Mouse (Mus musculus) heart, adult 2 months (tissue): ENCODE data around the gene Ufl1. TPM values are rescaled to one million over a fixed set of nuclear protein-coding genes. Genes with fewer than 3 reads are reported as not detected.
"Not testable (repeated sequence)": the region's sequence is repeated elsewhere in the genome, so short reads cannot be mapped to it uniquely, and the experiment has no call there.

Experiments
- DNase-seq, 2 experiments: peaks; one replicate each; pipeline ENCODE4 v3.0.0; 2021
- H3K27ac ChIP-seq: fragments of 200-600 bp; 2 replicates; pipeline ENCODE4 v1.8.1; 2022
- H3K27me3 ChIP-seq: fragments of 200-500 bp; 2 replicates; pipeline ENCODE4 v1.6.1; 2012; ENCODE audit warnings: mild to moderate bottlenecking, low read length, inconsistent platforms, mixed read lengths; ENCODE audit not compliant: control insufficient read depth, insufficient read depth
- H3K36me3 ChIP-seq: fragments of 200-500 bp; 2 replicates; pipeline ENCODE4 v1.6.1; 2012; ENCODE audit warnings: low read length, inconsistent platforms; ENCODE audit not compliant: control insufficient read depth, insufficient read depth
- H3K4me1 ChIP-seq: fragments of 200-500 bp; 2 replicates; pipeline ENCODE4 v1.6.1; 2011; ENCODE audit warnings: low read length; ENCODE audit not compliant: control insufficient read depth, insufficient read depth
- H3K4me3 ChIP-seq: fragments of 200-600 bp; 2 replicates; pipeline ENCODE4 v1.8.1; 2022
- H3K79me2 ChIP-seq: fragments of 200-500 bp; replicated peaks from 2 replicates; pipeline ENCODE4 v1.6.1; 2012; ENCODE audit warnings: mild to moderate bottlenecking, inconsistent platforms, low read length, moderate library complexity, mixed read lengths; ENCODE audit not compliant: control insufficient read depth, insufficient read depth
- H3K9ac ChIP-seq: fragments of 200-500 bp; 2 replicates; pipeline ENCODE4 v1.6.1; 2012; ENCODE audit warnings: low read depth, mild to moderate bottlenecking, control low read depth, inconsistent platforms, low read length, mixed read lengths
- CTCF ChIP-seq: fragments of 200-600 bp; IDR thresholded peaks from 2 replicates; pipeline ENCODE4 v1.8.1; 2022; ENCODE audit warnings: antibody characterized with exemption, mild to moderate bottlenecking, moderate library complexity
- EP300 ChIP-seq: fragments of 200-500 bp; IDR thresholded peaks from 2 replicates; pipeline ENCODE4 v1.6.1; 2011; ENCODE audit warnings: low read depth, low read length, control low read depth; ENCODE audit not compliant: insufficient read depth
- POLR2A ChIP-seq: fragments of 200-500 bp; IDR thresholded peaks from 2 replicates; pipeline ENCODE4 v1.6.1; 2011; ENCODE audit warnings: mild to moderate bottlenecking, low read depth, low read length, control low read depth; ENCODE audit not compliant: insufficient read depth
- WGBS: fragments of 180-500 bp; shearing (Covaris S2); methylation state at CpG from one replicate; pipeline ENCODE4 v1.1.7; 2018; 5-methylcytosine and 5-hydroxymethylcytosine counted together
- intact Hi-C: fragments of 180-260 bp; cut with DNase I; formaldehyde crosslinking; loops from one replicate; pipeline ENCODE4 v1.15.1; 2025
- polyA plus RNA-seq: library from polyadenylated mRNA; depleted of rRNA; stranded (reverse); fragments of >200 nt; gene quantifications from 2 replicates; pipeline ENCODE4 v1.2.3, GENCODE M21; 2012
- total RNA-seq, 2 experiments: library from RNA; stranded (reverse); gene quantifications; 2 replicates each; pipeline ENCODE4 v1.2.3; 2021

The Ufl1 gene
- total and polyA plus RNA-seq, 3 experiments = 5.6 to 31.1 (median 28.2) TPM

DNA sequence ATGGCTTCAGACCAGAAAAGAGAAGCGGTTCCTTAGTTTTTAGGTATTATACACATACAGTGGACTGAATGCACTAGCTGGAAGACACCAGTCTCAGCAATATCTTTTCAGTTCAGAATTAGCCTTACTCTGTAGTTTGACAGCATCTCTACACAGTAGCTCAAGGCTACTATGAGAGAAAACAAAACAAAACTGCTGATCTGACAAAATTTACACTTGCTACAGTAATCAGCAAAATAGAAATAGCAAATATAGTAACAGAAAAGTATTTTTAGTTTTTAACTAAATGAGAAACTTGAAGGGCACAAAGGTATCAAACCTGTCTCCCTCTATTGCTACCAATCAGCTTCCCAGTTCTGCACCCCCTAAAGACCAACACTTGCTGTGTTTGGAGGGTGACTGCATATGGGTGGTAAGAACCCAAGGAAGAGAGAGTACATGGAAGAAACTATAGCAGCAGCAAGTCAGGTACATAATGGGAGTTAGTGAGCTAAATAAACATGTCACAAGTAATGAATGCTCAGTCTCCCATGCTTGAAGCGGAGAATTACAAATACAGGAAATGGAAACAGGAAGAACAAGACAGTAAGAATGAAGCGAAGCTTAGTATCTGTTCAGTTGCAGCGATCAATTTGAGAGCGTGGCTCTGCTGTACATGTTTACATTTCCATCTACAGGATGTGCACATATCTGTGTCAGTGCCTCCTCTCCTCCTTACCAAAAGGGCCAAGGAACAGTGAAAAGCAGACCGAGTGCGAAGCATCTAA is 8.6 kb downstream of the Ufl1 start:
- intact Hi-C loops = no loop called here
- Histone ChIP-seq H3K27ac (no peak overlapping the region), H3K79me2 (no peaks in the 10 kb centered on the region), H3K36me3 (peaks cover 17% of the 10 kb centered on the region), H3K9ac (no peak overlapping the region), H3K4me3 (no peak overlapping the region), H3K4me1 (no peaks in the 10 kb centered on the region), H3K27me3 (no peaks in the 10 kb centered on the region)
- DNase-seq = no peak
- no peak for TF ChIP-seq EP300
- no peak for TF ChIP-seq CTCF
- TF ChIP-seq POLR2A = no peak
- WGBS = 62% methylated on average over 7 of the region's 7 CpGs

DNA sequence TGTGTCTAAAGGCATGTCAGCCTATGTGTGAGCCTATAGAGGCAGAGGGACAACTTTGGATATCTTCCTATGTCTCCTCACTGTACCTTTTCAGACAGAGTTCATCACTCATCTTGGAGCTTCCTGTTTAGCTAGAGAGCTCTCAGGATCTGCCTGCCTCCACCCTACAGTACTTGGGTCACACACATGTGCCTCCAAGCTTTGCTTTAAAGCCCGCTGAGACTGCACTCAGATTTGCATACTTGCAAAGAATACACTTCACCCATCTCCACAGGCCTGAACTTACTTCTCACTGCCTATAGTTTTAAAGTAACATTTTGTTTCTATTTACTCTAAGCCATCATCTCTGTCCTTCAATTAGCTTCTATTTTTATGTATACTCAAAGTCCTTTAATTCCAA is 9.7 kb downstream of the Ufl1 start:
- H3K4me1 ChIP-seq = no peaks in the 10 kb centered on the region
- no peak overlapping the region for H3K9ac ChIP-seq
- H3K4me3 ChIP-seq = no peak overlapping the region
- 83% methylated on average over 1 of the region's 1 CpGs for WGBS
- no peak overlapping the region for H3K27ac ChIP-seq
- intact Hi-C loops = no loop called here
- no peaks in the 10 kb centered on the region for H3K79me2 ChIP-seq
- TF ChIP-seq CTCF = no peak
- TF ChIP-seq POLR2A = no peak
- TF ChIP-seq EP300 = no peak
- H3K36me3 ChIP-seq = peaks cover 13% of the 10 kb centered on the region
- DNase-seq = no peak
- no peaks in the 10 kb centered on the region for H3K27me3 ChIP-seq

DNA sequence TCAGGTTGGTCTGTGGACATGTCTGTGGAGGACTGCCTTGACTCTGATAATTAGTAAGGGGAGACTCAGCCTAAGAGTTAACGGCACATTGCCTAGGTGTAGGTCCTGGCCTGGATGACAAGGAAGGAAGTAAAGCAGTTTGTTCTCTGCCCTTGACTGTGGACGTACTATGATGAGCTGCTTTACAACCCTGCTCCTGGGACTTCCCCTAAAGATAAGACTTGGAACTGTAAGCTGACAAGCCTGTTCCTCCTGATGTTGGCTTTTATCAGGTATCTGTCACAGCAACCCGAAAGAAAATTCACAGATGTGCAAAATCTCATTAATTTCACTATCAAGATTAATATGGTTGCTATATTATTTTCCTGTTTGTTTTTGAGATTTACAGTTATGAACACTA is 14.5 kb downstream of the Ufl1 start:
- Histone ChIP-seq H3K79me2 (no peaks in the 10 kb centered on the region), H3K4me1 (no peaks in the 10 kb centered on the region), H3K36me3 (peaks cover 3% of the 10 kb centered on the region; the same call in 1 of the 2 replicates), H3K27ac (no peak overlapping the region), H3K27me3 (no peaks in the 10 kb centered on the region), H3K4me3 (no peak overlapping the region), H3K9ac (no peak overlapping the region)
- TF ChIP-seq POLR2A (no peak), EP300 (no peak), CTCF (no peak)
- intact Hi-C loops = no loop called here
- WGBS = 45% methylated on average over 3 of the region's 3 CpGs
- DNase-seq = no peak

DNA sequence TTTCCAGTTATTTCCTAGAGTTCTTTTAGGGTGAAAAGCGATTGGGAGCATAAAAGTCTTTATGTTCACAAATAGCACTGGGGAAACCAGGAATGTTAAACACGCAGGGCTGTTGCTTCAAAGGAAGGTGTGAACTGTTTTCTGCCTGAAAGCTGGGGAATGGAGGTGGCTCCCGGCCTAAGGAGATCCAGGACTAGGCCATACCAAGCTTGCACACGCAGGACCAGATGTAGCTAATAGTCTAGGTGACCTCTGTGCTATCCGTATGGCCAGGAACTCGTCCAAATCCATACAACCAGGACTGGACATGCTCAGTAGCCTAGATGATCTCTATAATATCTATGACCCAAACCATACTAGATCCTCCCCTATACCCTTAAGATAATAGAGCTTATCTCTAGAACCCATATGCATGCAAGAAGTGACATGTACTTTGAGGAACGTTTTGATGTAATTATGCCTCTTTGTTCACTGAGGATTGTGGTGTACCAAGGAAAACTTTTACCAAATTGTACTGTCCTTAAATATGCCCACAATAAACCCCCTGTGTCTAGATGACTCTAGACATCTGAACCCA is 23.7 kb downstream of the Ufl1 start:
- Histone ChIP-seq H3K79me2 (no peaks in the 10 kb centered on the region), H3K4me3 (no peak overlapping the region), H3K27me3 (no peaks in the 10 kb centered on the region), H3K9ac (no peak overlapping the region), H3K27ac (no peak overlapping the region), H3K36me3 (no peaks in the 10 kb centered on the region; the same call in 1 of the 2 replicates), H3K4me1 (no peaks in the 10 kb centered on the region)
- DNase-seq = no peak
- TF ChIP-seq POLR2A (no peak), EP300 (no peak), CTCF (no peak)
- intact Hi-C loops = no loop called here
- WGBS = 87% methylated on average over 7 of the region's 7 CpGs

DNA sequence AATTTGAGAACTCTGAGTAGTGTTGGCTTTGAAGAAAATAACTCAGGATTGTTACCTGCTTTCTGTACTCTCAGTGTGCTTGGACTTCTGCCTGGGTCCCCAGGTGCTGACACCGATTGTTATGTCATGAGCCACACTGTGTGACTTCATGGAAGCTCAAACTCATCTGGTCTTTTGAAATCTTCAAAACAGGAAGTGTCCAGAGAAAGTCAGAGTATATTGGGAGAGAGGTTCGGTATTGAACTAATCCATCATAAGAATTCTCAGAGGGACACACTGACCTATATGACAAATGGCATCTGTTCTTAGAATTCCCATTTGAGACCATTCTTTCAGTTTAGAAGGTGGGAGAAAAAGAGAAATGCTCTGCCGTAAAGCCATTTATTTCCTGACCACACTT is 38.8 kb downstream of the Ufl1 start, which contains the start of gene Fhl5:
Fhl5 (minus strand) TSS at position 101 of the 400 bp plus-strand sequence.
- H3K4me3 ChIP-seq = no peak within 1 kb of the TSS
- H3K27ac ChIP-seq = no peak within 1 kb of the TSS
- intact Hi-C loops = no loop called here
- H3K4me1 ChIP-seq = no peaks in the 10 kb centered on the region
- no peaks in the 10 kb centered on the region for H3K79me2 ChIP-seq
- TF ChIP-seq EP300 (no peak), CTCF (no peak), POLR2A (no peak)
- no peaks in the 10 kb centered on the region for H3K27me3 ChIP-seq
- 88% methylated on average over 3 of the region's 3 CpGs for WGBS
- H3K36me3 ChIP-seq = no peaks in the 10 kb centered on the region
- no peak within 1 kb of the TSS for H3K9ac ChIP-seq
- no peak for DNase-seq

DNA sequence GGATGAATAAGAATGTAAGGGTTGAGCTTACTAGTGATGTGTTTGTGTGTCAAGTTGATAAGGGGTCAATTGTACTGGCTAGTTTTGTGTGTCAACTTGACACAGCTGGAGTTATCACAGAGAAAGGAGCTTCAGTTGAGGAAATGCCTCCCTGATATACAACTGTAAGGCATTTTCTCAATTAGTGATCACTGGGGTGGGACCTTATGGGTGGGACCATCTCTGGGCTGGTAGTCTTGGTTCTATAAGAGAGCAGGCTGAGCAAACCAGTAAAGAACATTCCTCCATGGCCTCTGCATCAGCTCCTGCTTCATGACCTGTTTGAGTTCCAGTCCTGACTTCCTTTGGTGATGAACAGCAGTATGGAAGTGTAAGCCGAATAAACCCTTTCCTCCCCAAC is 46.0 kb downstream of the Ufl1 start:
- intact Hi-C loops, H3K27ac ChIP-seq, H3K4me1 ChIP-seq, H3K4me3 ChIP-seq, H3K36me3 ChIP-seq, DNase-seq, H3K27me3 ChIP-seq, H3K9ac ChIP-seq, H3K79me2 ChIP-seq: not testable (repeated sequence)
- WGBS = 93% methylated on average over 1 of the region's 1 CpGs

DNA sequence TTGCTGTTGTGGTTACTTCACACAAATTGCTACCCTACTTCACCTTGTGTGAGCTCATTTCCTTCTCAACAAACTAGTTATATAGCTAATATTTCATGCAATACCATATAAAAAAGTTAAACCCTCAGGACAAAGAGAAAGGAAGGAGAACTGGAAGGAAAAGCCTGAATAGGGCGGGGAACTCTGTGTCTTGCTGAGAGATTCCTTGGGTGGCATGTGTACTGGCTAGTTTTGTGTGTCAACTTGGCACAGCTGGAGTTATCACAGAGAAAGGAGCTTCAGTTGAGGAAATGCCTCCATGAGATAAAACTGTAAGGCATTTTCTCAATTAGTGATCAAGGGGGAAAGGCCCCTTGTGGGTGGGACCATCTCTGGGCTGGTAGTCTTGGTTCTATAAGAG is 47.9 kb downstream of the Ufl1 start:
- H3K27me3 ChIP-seq, H3K27ac ChIP-seq, H3K4me1 ChIP-seq, H3K9ac ChIP-seq, DNase-seq, intact Hi-C loops, H3K36me3 ChIP-seq, H3K4me3 ChIP-seq, H3K79me2 ChIP-seq: not testable (repeated sequence)
- WGBS = 75% methylated on average over 1 of the region's 1 CpGs
